ENCODE assay signal across 8 mouse cellular contexts in the genomic region with DNA sequence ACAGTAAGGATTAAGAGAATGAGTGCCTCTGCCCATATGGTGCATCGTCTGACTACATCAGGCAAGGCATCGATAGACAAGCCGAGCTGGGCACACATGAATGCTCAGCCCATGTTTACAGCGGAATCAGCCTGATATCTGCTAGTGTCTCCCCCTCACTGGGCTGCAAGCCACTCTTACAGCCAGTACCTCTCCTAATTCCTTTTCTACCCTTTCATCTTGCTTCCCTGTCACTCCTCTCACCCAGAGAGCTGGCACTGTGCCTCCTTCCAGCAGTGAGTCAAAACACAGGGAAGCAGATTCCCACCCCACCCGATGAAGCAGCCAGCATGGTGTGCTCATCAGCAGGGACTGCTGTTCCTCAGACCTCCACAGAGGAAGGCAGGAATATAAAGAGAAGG.
A peak's percentile ranks its signal among the peaks of the same experiment; 100 is the strongest.
DNase-seq lines count a peak whose midpoint lies in the region; ATAC-seq and TF ChIP-seq lines count a peak whose summit lies in the region.

No protein-coding gene starts in this region.

- ATAC-seq in megakaryocyte, adult 5-6 weeks (ENCODE audit: poor library complexity, severe bottlenecking): no peak
- ATAC-seq in forebrain, embryonic 15.5 days (replicated peaks): peak; percentile 91
- ATAC-seq in kidney, embryonic 15.5 days (replicated peaks; ENCODE audit: low FRiP score): no peak

- no peaks in the 10 kb centered on the region for H3K4me1 ChIP-seq in megakaryocyte, embryonic 14.5 days
- H3K4me1 ChIP-seq in forebrain, embryonic 15.5 days: peaks cover 6% of the 10 kb centered on the region
- no peaks in the 10 kb centered on the region for H3K4me1 ChIP-seq in kidney, adult 2 months (ENCODE audit: control insufficient read depth, insufficient read depth, low read length)
- H3K4me1 ChIP-seq in kidney, embryonic 15.5 days: no peaks in the 10 kb centered on the region

- no peak overlapping the region for H3K4me2 ChIP-seq in forebrain, embryonic 15.5 days (replicated peaks)
- no peak overlapping the region for H3K4me2 ChIP-seq in kidney, embryonic 15.5 days

- peaks cover 44% of the 10 kb centered on the region for H3K9me3 ChIP-seq in megakaryocyte, embryonic 14.5 days
- no peaks in the 10 kb centered on the region for H3K9me3 ChIP-seq in forebrain, embryonic 15.5 days
- no peaks in the 10 kb centered on the region for H3K9me3 ChIP-seq in kidney, embryonic 15.5 days (replicated peaks)

- no peak for TF ChIP-seq POLR2A in kidney, adult 2 months (IDR thresholded peaks at IDR 0.05; ENCODE audit: low read depth, low read length)

- H3K27ac ChIP-seq in forebrain, embryonic 15.5 days (replicated peaks): peak overlapping the region; percentile 67
- H3K27ac ChIP-seq in kidney, adult 2 months (ENCODE audit: insufficient read depth, low read depth, low read length): no peak overlapping the region
- H3K27ac ChIP-seq in kidney, embryonic 15.5 days: no peak overlapping the region

- 34% methylated on average over 5 of the region's 5 CpGs for whole genome bisulfite sequencing in forebrain, embryonic 15.5 days
- whole genome bisulfite sequencing in kidney, adult 2 months: 64% methylated on average over 5 of the region's 5 CpGs
- 80% methylated on average over 5 of the region's 5 CpGs for WGBS in kidney, embryonic 15.5 days

- 0 out of 2 replicates have a peak overlapping the region, but pooled peaks have one; percentile 13 for H3K9ac ChIP-seq in forebrain, embryonic 15.5 days (replicated peaks)
- no peak overlapping the region for H3K9ac ChIP-seq in kidney, embryonic 15.5 days

- no peak for TF ChIP-seq CTCF in kidney, adult 2 months (conservative IDR thresholded peaks at IDR 0.05; ENCODE audit: insufficient read depth, insufficient read length, low read depth, low read length)

- no peaks in the 10 kb centered on the region for H3K36me3 ChIP-seq in megakaryocyte, embryonic 14.5 days (replicated peaks; ENCODE audit: low read length)
- H3K36me3 ChIP-seq in forebrain, embryonic 15.5 days: no peaks in the 10 kb centered on the region
- H3K36me3 ChIP-seq in kidney, adult 2 months (ENCODE audit: control insufficient read depth, insufficient read depth, low read length): no peaks in the 10 kb centered on the region
- no peaks in the 10 kb centered on the region for H3K36me3 ChIP-seq in kidney, embryonic 15.5 days

- H3K27me3 ChIP-seq in megakaryocyte, embryonic 14.5 days (replicated peaks): no peaks in the 10 kb centered on the region
- H3K27me3 ChIP-seq in forebrain, embryonic 15.5 days: no peaks in the 10 kb centered on the region
- no peaks in the 10 kb centered on the region for H3K27me3 ChIP-seq in kidney, adult 2 months (replicated peaks; ENCODE audit: control insufficient read depth, insufficient read depth, low read length)
- H3K27me3 ChIP-seq in kidney, embryonic 15.5 days: no peaks in the 10 kb centered on the region

- H3K4me3 ChIP-seq in megakaryocyte, embryonic 14.5 days (replicated peaks): peak overlapping the region; percentile 2
- no peak overlapping the region for H3K4me3 ChIP-seq in forebrain, embryonic 15.5 days
- no peak overlapping the region for H3K4me3 ChIP-seq in kidney, adult 2 months (ENCODE audit: insufficient read depth, low read depth, low read length)
- no peak overlapping the region for H3K4me3 ChIP-seq in kidney, embryonic 15.5 days (replicated peaks)

- DNase-seq in layer of hippocampus, postnatal 25 days (ENCODE audit: extremely low spot score in 1 of 2, low spot score in 1 of 2): peak; percentile 35 to 47
- DNase-seq in right cerebral cortex, postnatal 10 days (ENCODE audit: low spot score in 2 of 2): peak; percentile 70 to 73
- no peak for DNase-seq in kidney, adult 2 months
- no peak for DNase-seq in kidney, postnatal 10 days

Comparison
In these comparisons a context has a peak if more than half of its experiments do, and no peak if none do; other contexts are left out.
1. DNase-seq: peak in layer of hippocampus, postnatal 25 days (2 of 2) and right cerebral cortex, postnatal 10 days (2 of 2); none in kidney, adult 2 months (single experiment) and kidney, postnatal 10 days (single experiment).